Mouse (Mus musculus) olfactory bulb, adult 2 months (tissue): ENCODE measurements around the gene Prss35. TPM values are rescaled to one million over a fixed set of nuclear protein-coding genes. Genes with fewer than 3 reads are reported as not detected.

ENCODE experiments used
- H3K27ac ChIP-seq: fragments of 200-500 bp; 2 replicates; pipeline ENCODE4 v1.5.1; 2012; ENCODE audit warnings: low read depth, low read length; ENCODE audit not compliant: insufficient read depth
- H3K4me1 ChIP-seq: fragments of 200-500 bp; 2 replicates; pipeline ENCODE4 v1.6.1; 2012; ENCODE audit warnings: low read length; ENCODE audit not compliant: control insufficient read depth, insufficient read depth
- H3K4me3 ChIP-seq: fragments of 200-500 bp; 2 replicates; pipeline ENCODE4 v1.5.1; 2012; ENCODE audit warnings: mild to moderate bottlenecking, low read depth, low read length, moderate library complexity; ENCODE audit not compliant: insufficient read depth
- CTCF ChIP-seq: fragments of 200-500 bp; IDR thresholded peaks from 2 replicates; pipeline ENCODE4 v1.5.1; 2012; ENCODE audit warnings: low read depth, mild to moderate bottlenecking, low read length, moderate library complexity; ENCODE audit not compliant: insufficient read depth
- POLR2A ChIP-seq: fragments of 200-500 bp; IDR thresholded peaks from 2 replicates; pipeline ENCODE4 v1.6.1; 2012; ENCODE audit warnings: mild to moderate bottlenecking, low read depth, low read length, moderate library complexity; ENCODE audit not compliant: insufficient read depth
- WGBS: fragments of 180-500 bp; shearing (Covaris S2); methylation state at CpG from one replicate; pipeline ENCODE4 v1.1.7; 2018; 5-methylcytosine and 5-hydroxymethylcytosine counted together
- polyA plus RNA-seq: library from polyadenylated mRNA; stranded (reverse); fragments of >200 nt; gene quantifications from 2 replicates; pipeline ENCODE4 v1.2.4, GENCODE M21; 2012; ENCODE audit warnings: low replicate concordance; ENCODE audit not compliant: missing spikeins, insufficient read depth, insufficient read length

Prss35 gene
- polyA plus RNA-seq, 1 experiment, result not detected

- H3K27ac ChIP-seq, result no peak overlapping the region
- peaks cover 10% of the 10 kb centered on the region; the same call in 1 of the 2 replicates for H3K4me1 ChIP-seq
- TF ChIP-seq CTCF (no peak), POLR2A (no peak)
- 38% methylated on average over 5 of the region's 5 CpGs for WGBS
- H3K4me3 ChIP-seq, result no peak overlapping the region
These were observed 592 bp downstream of the Prss35 start for GRCm38 (mm10) chr9:86744041-86744440.

GRCm38 (mm10) chr9:86745926-86746581 lies 2.6 kb downstream of the Prss35 start:
- Histone ChIP-seq H3K27ac (no peak overlapping the region), H3K4me1 (peaks cover 10% of the 10 kb centered on the region; the same call in 1 of the 2 replicates), H3K4me3 (no peak overlapping the region)
- 23% methylated on average over 13 of the region's 13 CpGs for WGBS
- TF ChIP-seq POLR2A (no peak), CTCF (peak; percentile 38; the same call in 1 of the 2 replicates)

GRCm38 (mm10) chr9:86762477-86763376 lies 19.3 kb downstream of the Prss35 start:
- Histone ChIP-seq H3K4me1 (no peaks in the 10 kb centered on the region), H3K4me3 (no peak overlapping the region), H3K27ac (no peak overlapping the region)
- 66% methylated on average over 8 of the region's 8 CpGs for WGBS
- TF ChIP-seq POLR2A, result no peak
- TF ChIP-seq CTCF, result no peak

- 47% methylated on average over 2 of the region's 2 CpGs for WGBS
- no peak overlapping the region for H3K27ac ChIP-seq
- no peaks in the 10 kb centered on the region for H3K4me1 ChIP-seq
- TF ChIP-seq POLR2A (no peak), CTCF (no peak)
- no peak overlapping the region for H3K4me3 ChIP-seq
These were observed 20.6 kb downstream of the Prss35 start for GRCm38 (mm10) chr9:86764002-86764401.

GRCm38 (mm10) chr9:86766991-86767390 lies 23.5 kb downstream of the Prss35 start:
- TF ChIP-seq POLR2A (no peak), CTCF (no peak)
- 81% methylated on average over 10 of the region's 10 CpGs for WGBS
- Histone ChIP-seq H3K4me1 (no peaks in the 10 kb centered on the region), H3K4me3 (no peak overlapping the region), H3K27ac (no peak overlapping the region)

- H3K4me3 ChIP-seq, result no peak overlapping the region
- no peak for TF ChIP-seq CTCF
- TF ChIP-seq POLR2A, result no peak
- H3K4me1 ChIP-seq, result peaks cover 6% of the 10 kb centered on the region
- WGBS, result 73% methylated on average over 3 of the region's 3 CpGs
- H3K27ac ChIP-seq, result no peak overlapping the region
These were observed 29.4 kb downstream of the Prss35 start for GRCm38 (mm10) chr9:86772897-86773296.

- WGBS, result 74% methylated on average over 8 of the region's 8 CpGs
- no peak for TF ChIP-seq POLR2A
- no peak for TF ChIP-seq CTCF
- Histone ChIP-seq H3K4me1 (peaks cover 6% of the 10 kb centered on the region), H3K4me3 (no peak overlapping the region), H3K27ac (no peak overlapping the region)
These were observed 30.5 kb downstream of the Prss35 start for GRCm38 (mm10) chr9:86773996-86774395.

- 92% methylated on average over 6 of the region's 6 CpGs for WGBS
- Histone ChIP-seq H3K4me1 (peaks cover 6% of the 10 kb centered on the region), H3K27ac (no peak overlapping the region), H3K4me3 (no peak overlapping the region)
- TF ChIP-seq CTCF (no peak), POLR2A (no peak)
These were observed 31.9 kb downstream of the Prss35 start for GRCm38 (mm10) chr9:86775374-86775773.

GRCm38 (mm10) chr9:86777309-86777708 lies 33.9 kb downstream of the Prss35 start:
- Histone ChIP-seq H3K27ac (no peak overlapping the region), H3K4me3 (no peak overlapping the region), H3K4me1 (peaks cover 6% of the 10 kb centered on the region)
- 21% methylated on average over 7 of the region's 7 CpGs for WGBS
- TF ChIP-seq CTCF (no peak), POLR2A (no peak)
